ENCODE assay signal across 8 mouse cellular contexts in the genomic region with DNA sequence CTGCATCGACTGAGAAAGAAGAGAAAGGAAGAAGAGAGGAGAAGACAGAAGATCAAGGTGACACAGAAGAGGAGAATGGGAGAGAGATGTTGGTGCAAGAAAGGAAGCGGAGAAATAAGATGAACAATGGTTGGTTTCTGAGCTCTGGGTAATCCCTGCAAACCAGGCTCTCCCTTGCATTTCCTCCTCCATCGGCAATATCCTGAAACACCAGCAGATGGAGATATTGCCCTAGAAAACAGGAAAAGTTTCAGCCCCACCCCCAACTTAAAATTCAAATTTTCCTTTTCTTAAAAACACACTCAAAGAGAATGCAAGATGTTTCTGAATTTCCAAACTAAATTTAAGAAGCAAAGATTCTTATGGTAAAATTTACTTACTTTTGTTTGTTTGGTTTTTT. TPM values are rescaled to one million over a fixed set of nuclear protein-coding genes. Genes with fewer than 3 reads are reported as not detected.
DNase-seq lines count a peak whose midpoint lies in the region; ATAC-seq and TF ChIP-seq lines count a peak whose summit lies in the region.

No protein-coding gene starts in this region.

- H3K9ac ChIP-seq in kidney, embryonic 16.5 days (replicated peaks; ENCODE audit: low read length): no peak overlapping the region
- peak overlapping the region; percentile 25; the same call in 1 of the 2 replicates for H3K9ac ChIP-seq in heart, embryonic 14.5 days (ENCODE audit: low read length)

- 11% methylated on average over 3 of the region's 3 CpGs for WGBS in kidney, adult 2 months
- 7% methylated on average over 3 of the region's 3 CpGs for WGBS in kidney, embryonic 16.5 days
- 9% methylated on average over 3 of the region's 3 CpGs for WGBS in heart, embryonic 14.5 days

- no peak for TF ChIP-seq POLR2A in kidney, adult 2 months (IDR thresholded peaks at IDR 0.05; ENCODE audit: low read depth, low read length)

- intact Hi-C loops in left cerebral cortex, postnatal 25 days (cut with DNase I): loop anchor here (5.0 to 10.0 kb wide), 5 partner anchors 82 to 1119 kb away; a partner anchor contains a TSS

- H3K4me1 ChIP-seq in kidney, adult 2 months (ENCODE audit: control insufficient read depth, insufficient read depth, low read length): peaks cover 9% of the 10 kb centered on the region; the same call in 1 of the 2 replicates
- H3K4me1 ChIP-seq in kidney, embryonic 16.5 days (ENCODE audit: insufficient read depth, low read length): peaks cover 27% of the 10 kb centered on the region
- peaks cover 59% of the 10 kb centered on the region for H3K4me1 ChIP-seq in G1E (ENCODE audit: insufficient read depth, low read depth, low read length)
- H3K4me1 ChIP-seq in heart, embryonic 14.5 days (ENCODE audit: control insufficient read depth in 2 of 2, insufficient read depth in 2 of 2, low read length in 2 of 2): peaks cover 10 to 24% of the 10 kb centered on the region in 2 experiments

- no peak overlapping the region for H3K4me2 ChIP-seq in kidney, embryonic 16.5 days (replicated peaks; ENCODE audit: low read depth, low read length)
- H3K4me2 ChIP-seq in heart, embryonic 14.5 days (ENCODE audit: low read length): no peak overlapping the region

- peak; percentile 78 for DNase-seq in kidney, adult 2 months
- DNase-seq in G1E (ENCODE audit: low spot score): no peak
- peak; percentile 70 for DNase-seq in c-Kit-positive CD71-negative TER-119-negative erythroid progenitor cells, embryonic 14.5 days (ENCODE audit: low read depth)
- peak; percentile 73 to 76 for DNase-seq in left cerebral cortex, postnatal 25 days (ENCODE audit: low spot score in 2 of 2)
- peak; percentile 77 for DNase-seq in retina, embryonic 14.5 days (ENCODE audit: low spot score)

- no peak overlapping the region for H3K4me3 ChIP-seq in kidney, adult 2 months (ENCODE audit: insufficient read depth, low read depth, low read length)
- no peak overlapping the region for H3K4me3 ChIP-seq in kidney, embryonic 16.5 days (ENCODE audit: low read length)
- no peak overlapping the region for H3K4me3 ChIP-seq in G1E (ENCODE audit: low read depth, low read length)
- H3K4me3 ChIP-seq in heart, embryonic 14.5 days (ENCODE audit: control insufficient read depth in 1 of 2, insufficient read depth in 1 of 2, low read depth in 1 of 2, low read length in 2 of 2): no peak overlapping the region

- H3K27ac ChIP-seq in kidney, adult 2 months (ENCODE audit: insufficient read depth, low read depth, low read length): no peak overlapping the region
- no peak overlapping the region for H3K27ac ChIP-seq in kidney, embryonic 16.5 days (ENCODE audit: low read length)
- H3K27ac ChIP-seq in heart, embryonic 14.5 days (replicated peaks in 1 of 2; ENCODE audit: control insufficient read depth in 1 of 2, insufficient read depth in 1 of 2, low read depth in 2 of 2, low read length in 2 of 2): no peak overlapping the region

- H3K36me3 ChIP-seq in kidney, adult 2 months (ENCODE audit: control insufficient read depth, insufficient read depth, low read length): no peaks in the 10 kb centered on the region
- no peaks in the 10 kb centered on the region for H3K36me3 ChIP-seq in kidney, embryonic 16.5 days (ENCODE audit: insufficient read depth, low read length)
- H3K36me3 ChIP-seq in G1E (replicated peaks): peaks cover 8% of the 10 kb centered on the region
- H3K36me3 ChIP-seq in heart, embryonic 14.5 days (ENCODE audit: control insufficient read depth, insufficient read depth, low read length): no peaks in the 10 kb centered on the region

- peak; percentile 66 for TF ChIP-seq CTCF in kidney, adult 2 months (conservative IDR thresholded peaks at IDR 0.05; ENCODE audit: insufficient read depth, insufficient read length, low read depth, low read length)
- peak; percentile 70 for TF ChIP-seq CTCF in G1E (IDR thresholded peaks at IDR 0.05; ENCODE audit: low read depth, low read length)

- no peak for ATAC-seq in kidney, embryonic 16.5 days (ENCODE audit: low FRiP score, low TSS enrichment)
- ATAC-seq in G1E (ENCODE audit: extremely low read depth, insufficient number of reproducible peaks, low FRiP score, poor library complexity, severe bottlenecking): no peak
- ATAC-seq in heart, embryonic 14.5 days (ENCODE audit: insufficient number of reproducible peaks, insufficient read depth, low FRiP score, low read depth): no peak
- no peak for ATAC-seq in monocyte, adult 5-6 weeks (replicated peaks; ENCODE audit: insufficient number of reproducible peaks, low FRiP score, low TSS enrichment, poor library complexity, severe bottlenecking)

- H3K27me3 ChIP-seq in kidney, adult 2 months (replicated peaks; ENCODE audit: control insufficient read depth, insufficient read depth, low read length): no peaks in the 10 kb centered on the region
- no peaks in the 10 kb centered on the region for H3K27me3 ChIP-seq in kidney, embryonic 16.5 days (ENCODE audit: insufficient read depth, low read length)
- H3K27me3 ChIP-seq in G1E (ENCODE audit: insufficient read depth, low read length): no peaks in the 10 kb centered on the region
- no peaks in the 10 kb centered on the region for H3K27me3 ChIP-seq in heart, embryonic 14.5 days (ENCODE audit: control insufficient read depth, insufficient read depth, low read length)

- H3K9me3 ChIP-seq in kidney, embryonic 16.5 days (ENCODE audit: low read length): no peaks in the 10 kb centered on the region
- H3K9me3 ChIP-seq in G1E (replicated peaks): no peaks in the 10 kb centered on the region
- no peaks in the 10 kb centered on the region for H3K9me3 ChIP-seq in heart, embryonic 14.5 days (ENCODE audit: control insufficient read depth, low read length)

RNA-seq across cellular contexts. Expression of a gene that starts 2.8 kb away (rescaled TPM):
- polyA plus RNA-seq in kidney, adult 2 months (2012; rRNA removed): 6.2 and 7.8 TPM in 2 replicates
- polyA plus RNA-seq in kidney, embryonic 16.5 days (2015; fragmentation: Nextera tagmentation; extraction: Ambion mirVana): 39.9 and 43.0 TPM in 2 replicates
- total RNA-seq in G1E (2014; fragmentation: Nextera tagmentation): 21.4 and 23.2 TPM in 2 replicates
- total RNA-seq in G1E (2017): 31.7 and 44.5 TPM in 2 replicates
- 3.5 and 9.2 TPM in 2 replicates for polyA plus RNA-seq in G1E (2012)
- 72.4 and 73.1 TPM in 2 replicates for polyA plus RNA-seq in heart, embryonic 14.5 days (2014; fragmentation: Nextera tagmentation; extraction: Ambion mirVana)
- total RNA-seq in left cerebral cortex, postnatal 25 days (2021): 10 to 100 TPM in 1 of 2 experiments, 1 to 10 TPM in 1; 9.5 to 11.5 TPM
- 18.7 to 27.2 TPM (median 21.9 TPM) in 3 replicates for total RNA-seq in monocyte, adult 5-6 weeks (2017)

RNA-seq across cellular contexts. Expression of a gene that starts 3.4 kb away (rescaled TPM):
- 11.8 and 12.8 TPM in 2 replicates for polyA plus RNA-seq in kidney, adult 2 months (2012; rRNA removed)
- polyA plus RNA-seq in kidney, embryonic 16.5 days (2015; fragmentation: Nextera tagmentation; extraction: Ambion mirVana): 25.2 and 27.9 TPM in 2 replicates
- total RNA-seq in G1E (2014; fragmentation: Nextera tagmentation) (9.7 and 10.9 TPM in 2 replicates), G1E (2017) (8.7 and 9.8 TPM in 2 replicates)
- polyA plus RNA-seq in G1E (2012): 2.3 and 2.6 TPM in 2 replicates
- polyA plus RNA-seq in heart, embryonic 14.5 days (2014; fragmentation: Nextera tagmentation; extraction: Ambion mirVana): 17.2 and 17.6 TPM in 2 replicates
- total RNA-seq in left cerebral cortex, postnatal 25 days (2021): 1 to 10 TPM; 8.2 to 9.5 TPM
- 8.4 to 16.8 TPM (median 14.3 TPM) in 3 replicates for total RNA-seq in monocyte, adult 5-6 weeks (2017)

RNA-seq across cellular contexts. Expression of a gene that starts 34.4 kb away (rescaled TPM):
- 334 and 342 TPM in 2 replicates for polyA plus RNA-seq in kidney, adult 2 months (2012; rRNA removed)
- polyA plus RNA-seq in kidney, embryonic 16.5 days (2015; fragmentation: Nextera tagmentation; extraction: Ambion mirVana): 115 and 124 TPM in 2 replicates
- total RNA-seq in G1E (2014; fragmentation: Nextera tagmentation) (25.2 and 32.4 TPM in 2 replicates), G1E (2017) (30.5 and 33.2 TPM in 2 replicates)
- 74.2 and 119 TPM in 2 replicates for polyA plus RNA-seq in G1E (2012)
- polyA plus RNA-seq in heart, embryonic 14.5 days (2014; fragmentation: Nextera tagmentation; extraction: Ambion mirVana): 85.6 and 88.7 TPM in 2 replicates
- total RNA-seq in left cerebral cortex, postnatal 25 days (2021): 10 to 100 TPM; 20.2 to 24.0 TPM
- total RNA-seq in monocyte, adult 5-6 weeks (2017): 1.6 to 6.3 TPM (median 5.0 TPM) in 3 replicates
